Mouse (Mus musculus): ENCODE data around the gene Plac1. TPM values are rescaled to one million over a fixed set of nuclear protein-coding genes. Genes with fewer than 3 reads are reported as not detected.
A peak's percentile ranks its signal among the peaks of the same experiment; 100 is the strongest.

Gene Plac1
- total RNA-seq, 2 experiments from 2014 or later: not detected

GRCm38 (mm10) chrX:53118631-53119030 is 121.3 kb downstream of the Plac1 start:
- DNase-seq (ENCODE audit: extremely low spot score in 1 of 2, low spot score in 1 of 2): no peak

- no peak for DNase-seq (ENCODE audit: extremely low spot score in 1 of 2, low spot score in 1 of 2)
Measured at GRCm38 (mm10) chrX:53118019-53118418, 121.9 kb downstream of the Plac1 start.

GRCm38 (mm10) chrX:53114994-53115393 is 124.9 kb downstream of the Plac1 start:
- no peak for DNase-seq (ENCODE audit: extremely low spot score in 1 of 2, low spot score in 1 of 2)

GRCm38 (mm10) chrX:53110142-53110541 is 129.8 kb downstream of the Plac1 start:
- no peak for DNase-seq (ENCODE audit: extremely low spot score in 1 of 2, low spot score in 1 of 2)

- no peak for DNase-seq (ENCODE audit: extremely low spot score in 1 of 2, low spot score in 1 of 2)
Measured at GRCm38 (mm10) chrX:53107127-53107526, 132.8 kb downstream of the Plac1 start.

- DNase-seq (ENCODE audit: extremely low spot score in 1 of 2, low spot score in 1 of 2): no peak
Measured at GRCm38 (mm10) chrX:53101165-53101564, 138.7 kb downstream of the Plac1 start.

GRCm38 (mm10) chrX:53099951-53100350 is 140.0 kb downstream of the Plac1 start:
- no peak for DNase-seq (ENCODE audit: extremely low spot score in 1 of 2, low spot score in 1 of 2)

- no peak for DNase-seq (ENCODE audit: extremely low spot score in 1 of 2, low spot score in 1 of 2)
Measured at GRCm38 (mm10) chrX:53099266-53099665, 140.6 kb downstream of the Plac1 start.

GRCm38 (mm10) chrX:53098293-53098692 is 141.6 kb downstream of the Plac1 start:
- no peak for DNase-seq (ENCODE audit: extremely low spot score in 1 of 2, low spot score in 1 of 2)

- DNase-seq (ENCODE audit: extremely low spot score in 1 of 2, low spot score in 1 of 2): no peak
Measured at GRCm38 (mm10) chrX:53097786-53098185, 142.1 kb downstream of the Plac1 start.

- no peak for DNase-seq (ENCODE audit: extremely low spot score in 1 of 2, low spot score in 1 of 2)
Measured at GRCm38 (mm10) chrX:53093381-53093780, 146.5 kb downstream of the Plac1 start.

- DNase-seq (ENCODE audit: extremely low spot score in 1 of 2, low spot score in 1 of 2): no peak
Measured at GRCm38 (mm10) chrX:53088663-53089292, 151.1 kb downstream of the Plac1 start.

- DNase-seq (ENCODE audit: extremely low spot score in 1 of 2, low spot score in 1 of 2): no peak
Measured at GRCm38 (mm10) chrX:53087202-53087601, 152.7 kb downstream of the Plac1 start.

GRCm38 (mm10) chrX:53085559-53085958 is 154.4 kb downstream of the Plac1 start:
- DNase-seq (ENCODE audit: extremely low spot score in 1 of 2, low spot score in 1 of 2): no peak

- DNase-seq (ENCODE audit: extremely low spot score in 1 of 2, low spot score in 1 of 2): no peak
Measured at GRCm38 (mm10) chrX:53064406-53064805, 175.5 kb downstream of the Plac1 start.

GRCm38 (mm10) chrX:53059426-53060007 is 180.4 kb downstream of the Plac1 start:
- no peak for DNase-seq (ENCODE audit: extremely low spot score in 1 of 2, low spot score in 1 of 2)

GRCm38 (mm10) chrX:53058459-53059280 is 181.2 kb downstream of the Plac1 start:
- no peak for DNase-seq (ENCODE audit: extremely low spot score in 1 of 2, low spot score in 1 of 2)

- DNase-seq (ENCODE audit: extremely low spot score in 1 of 2, low spot score in 1 of 2): no peak
Measured at GRCm38 (mm10) chrX:53057760-53058090, 182.2 kb downstream of the Plac1 start.

- peak in 1 of 2 experiments; percentile 43 for DNase-seq (ENCODE audit: extremely low spot score in 1 of 2, low spot score in 1 of 2)
Measured at GRCm38 (mm10) chrX:53057054-53057759, 182.7 kb downstream of the Plac1 start.

- no peak for DNase-seq (ENCODE audit: extremely low spot score in 1 of 2, low spot score in 1 of 2)
Measured at GRCm38 (mm10) chrX:53056627-53057026, 183.3 kb downstream of the Plac1 start.

- no peak for DNase-seq (ENCODE audit: extremely low spot score in 1 of 2, low spot score in 1 of 2)
Measured at GRCm38 (mm10) chrX:53055771-53056170, 184.1 kb downstream of the Plac1 start.
